Mouse (Mus musculus) heart, postnatal 0 days (tissue): ENCODE data around the gene Ube2g1. TPM values are rescaled to one million over a fixed set of nuclear protein-coding genes. Genes with fewer than 3 reads are reported as not detected.
A peak's percentile ranks its signal among the peaks of the same experiment; 100 is the strongest.

ENCODE experiments used
- ATAC-seq: fragments of 200-750 bp; cut with Nextera tagmentation; 2 replicates; pipeline ENCODE4 v1.8.0; 2017; ENCODE audit warnings: low read depth, moderate number of reproducible peaks, moderate library complexity; ENCODE audit not compliant: insufficient read depth
- DNase-seq: peaks from one replicate; pipeline ENCODE4 v3.0.0-alpha.2; 2016; ENCODE audit warnings: low spot score
- H3K27ac ChIP-seq: fragments of 300-500 bp; sonication (generic); 2 replicates; pipeline ENCODE4 v1.5.1; 2014; ENCODE audit warnings: low read depth, mild to moderate bottlenecking
- H3K27me3 ChIP-seq: fragments of 300-500 bp; sonication (generic); 2 replicates; pipeline ENCODE4 v1.6.1; 2014; ENCODE audit warnings: low read length, mixed read lengths; ENCODE audit not compliant: control insufficient read depth, insufficient read depth
- H3K36me3 ChIP-seq: fragments of 300-500 bp; sonication (generic); replicated peaks from 2 replicates; pipeline ENCODE4 v1.6.1; 2014; ENCODE audit warnings: low read length, mixed read lengths; ENCODE audit not compliant: control insufficient read depth, insufficient read depth
- H3K4me1 ChIP-seq: fragments of 300-500 bp; sonication (generic); 2 replicates; pipeline ENCODE4 v1.6.1; 2014; ENCODE audit warnings: antibody characterized with exemption; ENCODE audit not compliant: control insufficient read depth, insufficient read depth
- H3K4me2 ChIP-seq: fragments of 300-500 bp; sonication (generic); 2 replicates; pipeline ENCODE4 v1.6.1; 2014; ENCODE audit warnings: low read depth, mild to moderate bottlenecking, low read length, moderate library complexity
- H3K4me3 ChIP-seq: fragments of 300-500 bp; sonication (generic); 2 replicates; pipeline ENCODE4 v1.5.1; 2014; ENCODE audit warnings: low read depth, low read length
- H3K9ac ChIP-seq: fragments of 300-500 bp; sonication (generic); replicated peaks from 2 replicates; pipeline ENCODE4 v1.6.1; 2014; ENCODE audit warnings: low read depth, low read length, mixed read lengths
- H3K9me3 ChIP-seq: fragments of 300-500 bp; sonication (generic); replicated peaks from 2 replicates; pipeline ENCODE4 v1.6.1; 2016; ENCODE audit warnings: low read length; ENCODE audit not compliant: control insufficient read depth
- CTCF ChIP-seq: IDR thresholded peaks from 2 replicates; pipeline ENCODE4 v1.5.1; 2016; ENCODE audit warnings: antibody characterized with exemption, control low read depth, low read depth
- EP300 ChIP-seq: IDR thresholded peaks from 2 replicates; pipeline ENCODE4 v1.6.1; 2016; ENCODE audit warnings: antibody characterized with exemption, low read depth
- WGBS: fragments of 180-500 bp; shearing (Covaris S2); extraction: QIAGEN DNeasy Blood & Tissue Kit; methylation state at CpG from one replicate; pipeline ENCODE4 v1.1.7; 2014; 5-methylcytosine and 5-hydroxymethylcytosine counted together
- polyA plus RNA-seq: library from polyadenylated mRNA; unstranded; fragments of >200 nt; fragmentation: Nextera tagmentation; extraction: Ambion mirVana; gene quantifications from 2 replicates; pipeline ENCODE4 v1.2.1, GENCODE M21; 2015
- total RNA-seq: library from RNA; depleted of rRNA; stranded (reverse); fragments of >200 nt; gene quantifications from 2 replicates; pipeline ENCODE4 v1.2.3, GENCODE M21; 2014; ENCODE audit warnings: low replicate concordance

Gene Ube2g1
- total and polyA plus RNA-seq, 2 experiments from 2014 or later = 51.1 to 58.6 TPM

DNA sequence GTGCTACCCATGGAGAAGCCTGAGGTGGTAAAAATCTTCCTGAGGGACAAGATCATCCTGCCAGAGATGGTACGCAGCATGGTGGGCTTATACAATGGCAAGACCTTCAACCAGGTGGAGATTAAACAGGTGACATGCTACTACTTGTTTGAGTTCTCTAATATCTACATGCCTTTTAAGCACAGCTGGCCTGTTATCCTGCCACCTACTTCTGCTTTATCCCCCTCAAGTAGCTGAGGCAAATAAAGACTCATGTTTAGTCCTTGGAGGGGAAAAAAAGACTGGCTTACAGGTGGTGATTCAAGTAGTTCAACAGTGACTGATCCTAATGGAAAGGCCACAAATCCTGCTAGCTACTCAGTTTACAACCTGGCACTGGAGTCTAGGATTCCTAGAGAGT is 11.4 kb downstream of the Ube2g1 start:
- no peak overlapping the region for H3K9ac ChIP-seq
- H3K4me2 ChIP-seq = no peak overlapping the region
- WGBS = 96% methylated on average over 1 of the region's 1 CpGs
- TF ChIP-seq CTCF = no peak
- TF ChIP-seq EP300 = no peak
- no peak overlapping the region for H3K27ac ChIP-seq
- H3K27me3 ChIP-seq = no peaks in the 10 kb centered on the region
- no peaks in the 10 kb centered on the region for H3K9me3 ChIP-seq
- H3K36me3 ChIP-seq = peaks cover 5% of the 10 kb centered on the region; the same call in 1 of the 2 replicates
- DNase-seq = no peak
- H3K4me1 ChIP-seq = no peaks in the 10 kb centered on the region
- H3K4me3 ChIP-seq = no peak overlapping the region
- no peak for ATAC-seq

DNA sequence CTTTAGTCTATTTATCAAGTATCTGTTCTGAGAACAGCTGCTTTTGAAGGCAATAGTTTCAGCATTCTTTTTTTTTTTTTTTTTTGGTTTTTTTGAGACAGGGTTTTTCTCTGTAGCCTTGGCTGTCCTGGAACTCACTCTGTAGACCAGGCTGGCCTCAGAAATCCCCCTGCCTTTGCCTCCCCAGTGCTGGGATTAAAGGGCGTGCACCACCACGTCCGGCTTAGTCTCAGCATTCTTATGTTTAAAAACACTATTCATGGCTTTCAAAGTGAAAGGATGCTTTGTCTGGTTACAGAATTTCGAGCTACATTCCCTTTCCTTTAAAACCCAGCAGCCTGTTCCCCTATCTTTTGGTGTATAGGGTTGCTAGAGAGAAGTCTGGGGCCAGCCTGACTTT is 35.6 kb downstream of the Ube2g1 start:
- H3K9ac ChIP-seq = no peak overlapping the region
- no peak for ATAC-seq
- H3K9me3 ChIP-seq = no peaks in the 10 kb centered on the region
- H3K4me1 ChIP-seq = no peaks in the 10 kb centered on the region
- H3K4me2 ChIP-seq = no peak overlapping the region
- no peak for DNase-seq
- no peaks in the 10 kb centered on the region for H3K36me3 ChIP-seq
- H3K4me3 ChIP-seq = no peak overlapping the region
- no peaks in the 10 kb centered on the region for H3K27me3 ChIP-seq
- 0 out of 2 replicates have a peak overlapping the region, but pooled peaks have one; percentile 20 for H3K27ac ChIP-seq
- TF ChIP-seq EP300 = no peak
- no peak for TF ChIP-seq CTCF
- WGBS = 71% methylated on average over 4 of the region's 4 CpGs

- H3K9me3 ChIP-seq = no peaks in the 10 kb centered on the region
- H3K4me1 ChIP-seq = no peaks in the 10 kb centered on the region
- DNase-seq = no peak
- H3K9ac ChIP-seq = no peak overlapping the region
- no peak for ATAC-seq
- H3K27me3 ChIP-seq = no peaks in the 10 kb centered on the region
- no peaks in the 10 kb centered on the region for H3K36me3 ChIP-seq
- H3K27ac ChIP-seq = no peak overlapping the region
- H3K4me3 ChIP-seq = no peak overlapping the region
- 80% methylated on average over 5 of the region's 5 CpGs for WGBS
- no peak for TF ChIP-seq CTCF
- TF ChIP-seq EP300 = no peak
- no peak overlapping the region for H3K4me2 ChIP-seq
Observed at GRCm38 (mm10) chr11:72645386-72645785, 38.3 kb downstream of the Ube2g1 start.

- Histone ChIP-seq H3K4me1 (no peaks in the 10 kb centered on the region), H3K27ac (no peak overlapping the region), H3K9ac (no peak overlapping the region), H3K27me3 (no peaks in the 10 kb centered on the region), H3K9me3 (no peaks in the 10 kb centered on the region), H3K4me2 (no peak overlapping the region), H3K4me3 (no peak overlapping the region), H3K36me3 (no peaks in the 10 kb centered on the region)
- WGBS = 77% methylated on average over 2 of the region's 2 CpGs
- no peak for TF ChIP-seq EP300
- TF ChIP-seq CTCF = no peak
- ATAC-seq = no peak
- DNase-seq = no peak
Observed at GRCm38 (mm10) chr11:72650347-72650746, 43.3 kb downstream of the Ube2g1 start.

GRCm38 (mm10) chr11:72659918-72660317 is 52.8 kb downstream of the Ube2g1 start:
- Histone ChIP-seq H3K4me1 (no peaks in the 10 kb centered on the region), H3K36me3 (no peaks in the 10 kb centered on the region), H3K4me3 (no peak overlapping the region), H3K9ac (no peak overlapping the region), H3K4me2 (no peak overlapping the region), H3K9me3 (no peaks in the 10 kb centered on the region), H3K27ac (no peak overlapping the region), H3K27me3 (no peaks in the 10 kb centered on the region)
- ATAC-seq (no peak), DNase-seq (no peak)
- TF ChIP-seq EP300 = no peak
- TF ChIP-seq CTCF = peak; percentile 34

DNA sequence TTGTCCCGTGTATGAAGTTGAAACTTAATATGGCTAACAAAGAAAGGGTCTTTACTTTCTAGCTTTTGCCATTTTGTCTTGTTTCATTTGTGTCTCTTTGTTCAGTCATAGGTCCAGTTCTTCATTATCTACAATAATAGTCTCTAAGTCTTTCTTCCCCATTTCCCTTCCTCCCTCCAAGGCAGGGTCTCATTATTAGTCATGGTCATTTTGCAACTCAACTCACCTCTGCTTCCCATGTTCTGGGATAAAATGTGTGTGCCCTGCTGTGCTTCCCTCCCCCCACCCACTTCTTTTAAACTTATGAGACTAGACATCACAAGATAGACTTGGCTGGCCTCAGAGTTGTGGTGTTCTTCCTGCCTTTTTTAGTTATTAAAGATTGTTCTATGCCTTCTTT is 53.3 kb downstream of the Ube2g1 start:
- no peak for ATAC-seq
- TF ChIP-seq EP300 (no peak), CTCF (no peak)
- no peak overlapping the region for H3K27ac ChIP-seq
- no peak for DNase-seq
- H3K4me1 ChIP-seq = no peaks in the 10 kb centered on the region
- 92% methylated on average over 1 of the region's 1 CpGs for WGBS
- no peaks in the 10 kb centered on the region for H3K27me3 ChIP-seq
- H3K9ac ChIP-seq = no peak overlapping the region
- H3K4me3 ChIP-seq = no peak overlapping the region
- H3K9me3 ChIP-seq = no peaks in the 10 kb centered on the region
- H3K4me2 ChIP-seq = no peak overlapping the region
- H3K36me3 ChIP-seq = no peaks in the 10 kb centered on the region
